Mouse (Mus musculus) CH12.LX (cell line): ENCODE results near the gene Syt1. TPM values are rescaled to one million over a fixed set of nuclear protein-coding genes. Genes with fewer than 3 reads are reported as not detected.

ENCODE experiments used
- DNase-seq: peaks from one replicate; pipeline ENCODE4 v3.0.0-alpha.2; 2013; ENCODE audit errors: extremely low read depth
- H3K27ac ChIP-seq: 2 replicates; pipeline ENCODE4 v1.5.1; 2012; ENCODE audit warnings: low read depth, mild to moderate bottlenecking, control low read depth, moderate library complexity; ENCODE audit not compliant: insufficient read depth
- H3K27me3 ChIP-seq: replicated peaks from 2 replicates; pipeline ENCODE3; 2012; ENCODE audit warnings: inconsistent platforms
- H3K36me3 ChIP-seq, 2 experiments: replicated peaks in 1 of 2; 2 replicates each; pipeline versions ENCODE3 to v1.6.1; 2012; ENCODE audit warnings: inconsistent platforms in 1 of 2, low read length in 1 of 2, mild to moderate bottlenecking in 1 of 2, mixed read lengths in 1 of 2, moderate library complexity in 1 of 2; ENCODE audit not compliant: control insufficient read depth in 1 of 2, insufficient read depth in 1 of 2
- H3K4me1 ChIP-seq, 2 experiments: 2 replicates each; pipeline ENCODE4 v1.6.1; 2012; ENCODE audit warnings: inconsistent platforms in 1 of 2, moderate library complexity in 1 of 2; ENCODE audit not compliant: insufficient read depth in 2 of 2, control insufficient read depth in 1 of 2
- H3K4me2 ChIP-seq: 2 replicates; pipeline ENCODE4 v1.6.1; 2012; ENCODE audit warnings: low read depth, mild to moderate bottlenecking, control low read depth; ENCODE audit not compliant: poor library complexity, insufficient read depth, severe bottlenecking
- H3K4me3 ChIP-seq, 3 experiments: fragments of 150-350 bp in 1 of 3; sonication (generic) in 1 of 3; replicated peaks in 1 of 3; 2 replicates each; pipeline versions ENCODE3 to v1.5.1; 2011 to 2012; ENCODE audit warnings: low read depth in 2 of 3, low read length in 2 of 3, mild to moderate bottlenecking in 2 of 3, moderate library complexity in 2 of 3, control low read depth in 1 of 3, improper control_type of control experiment in 1 of 3, inconsistent platforms in 1 of 3, mixed read lengths in 1 of 3; ENCODE audit not compliant: poor library complexity in 1 of 3
- H3K79me2 ChIP-seq: replicated peaks from 2 replicates; pipeline ENCODE4 v1.6.1; 2012; ENCODE audit warnings: mild to moderate bottlenecking, moderate library complexity; ENCODE audit not compliant: control insufficient read depth, poor library complexity, insufficient read depth, severe bottlenecking; ENCODE audit errors: extremely low read depth
- H3K9ac ChIP-seq: 2 replicates; pipeline ENCODE4 v1.6.1; 2012; ENCODE audit warnings: low read depth, mild to moderate bottlenecking, control low read depth, moderate library complexity; ENCODE audit not compliant: insufficient read depth
- H3K9me3 ChIP-seq: replicated peaks from 2 replicates; pipeline ENCODE3; 2012; ENCODE audit warnings: low read length, inconsistent platforms, mixed read lengths
- CHD1 ChIP-seq: IDR thresholded peaks from 2 replicates; pipeline ENCODE4 v1.6.1; 2012; ENCODE audit warnings: low read depth, low read length, improper control_type of control experiment, inconsistent platforms
- CTCF ChIP-seq, 2 experiments: IDR thresholded peaks in 1 of 2; conservative IDR thresholded peaks in 1 of 2; 2 replicates each; pipeline ENCODE4 v1.5.1; 2011 to 2012; ENCODE audit warnings: low read depth in 2 of 2, low read length in 2 of 2, improper control_type of control experiment in 1 of 2, inconsistent platforms in 1 of 2, mild to moderate bottlenecking in 1 of 2, moderate library complexity in 1 of 2
- E2F4 ChIP-seq: IDR thresholded peaks from 2 replicates; pipeline ENCODE4 v1.6.1; 2011; ENCODE audit warnings: low read depth, low read length, improper control_type of control experiment; ENCODE audit not compliant: insufficient replicate concordance
- ELF1 ChIP-seq: IDR thresholded peaks from 2 replicates; pipeline ENCODE4 v1.6.1; 2014; ENCODE audit warnings: low read depth, mild to moderate bottlenecking, inconsistent platforms, low read length, improper control_type of control experiment
- HCFC1 ChIP-seq: IDR thresholded peaks from 2 replicates; pipeline ENCODE4 v1.6.1; 2012; ENCODE audit warnings: low read depth, mild to moderate bottlenecking, inconsistent platforms, low read length, improper control_type of control experiment
- JUN ChIP-seq: IDR thresholded peaks from 2 replicates; pipeline ENCODE4 v1.6.1; 2011; ENCODE audit warnings: low read depth, mild to moderate bottlenecking, low read length, improper control_type of control experiment, moderate library complexity; ENCODE audit not compliant: insufficient read depth
- KAT2A ChIP-seq: IDR thresholded peaks from 2 replicates; pipeline ENCODE4 v1.6.1; 2012; ENCODE audit warnings: low read length, improper control_type of control experiment, inconsistent platforms; ENCODE audit not compliant: insufficient replicate concordance
- MAFK ChIP-seq: IDR thresholded peaks from 2 replicates; pipeline ENCODE4 v1.6.1; 2011; ENCODE audit warnings: low read length, improper control_type of control experiment; ENCODE audit not compliant: insufficient replicate concordance
- MAX ChIP-seq: IDR thresholded peaks from 2 replicates; pipeline ENCODE4 v1.6.1; 2011; ENCODE audit warnings: low read length, improper control_type of control experiment
- NRF1 ChIP-seq: IDR thresholded peaks from 2 replicates; pipeline ENCODE4 v1.6.1; 2014; ENCODE audit warnings: low read depth, mild to moderate bottlenecking, inconsistent platforms, low read length, improper control_type of control experiment, moderate library complexity
- POLR2AphosphoS2 ChIP-seq: IDR thresholded peaks from 2 replicates; pipeline ENCODE4 v1.6.1; 2011; ENCODE audit warnings: low read depth, low read length, improper control_type of control experiment
- RAD21 ChIP-seq: IDR thresholded peaks from 2 replicates; pipeline ENCODE4 v1.6.1; 2011; ENCODE audit warnings: low read depth, mild to moderate bottlenecking, low read length, improper control_type of control experiment, moderate library complexity
- RCOR1 ChIP-seq: conservative IDR thresholded peaks from 2 replicates; pipeline ENCODE4 v1.6.1; 2012; ENCODE audit warnings: low read depth, mild to moderate bottlenecking, inconsistent platforms, low read length, improper control_type of control experiment
- SMC3 ChIP-seq: IDR thresholded peaks from 2 replicates; pipeline ENCODE4 v1.6.1; 2011; ENCODE audit warnings: low read depth, low read length, improper control_type of control experiment
- TBP ChIP-seq: conservative IDR thresholded peaks from 2 replicates; pipeline ENCODE4 v1.6.1; 2011; ENCODE audit warnings: low read depth, low read length, improper control_type of control experiment
- UBTF ChIP-seq: IDR thresholded peaks from 2 replicates; pipeline ENCODE4 v1.6.1; 2012; ENCODE audit warnings: low read depth, mild to moderate bottlenecking, inconsistent platforms, low read length, improper control_type of control experiment, moderate library complexity
- ZC3H11A ChIP-seq: IDR thresholded peaks from 2 replicates; pipeline ENCODE4 v1.6.1; 2012; ENCODE audit warnings: low read depth, mild to moderate bottlenecking, inconsistent platforms, low read length, improper control_type of control experiment
- ZMIZ1 ChIP-seq: IDR thresholded peaks from 2 replicates; pipeline ENCODE4 v1.6.1; 2012; ENCODE audit warnings: low read depth, mild to moderate bottlenecking, inconsistent platforms, low read length, improper control_type of control experiment
- ZNF384 ChIP-seq: IDR thresholded peaks from 2 replicates; pipeline ENCODE4 v1.6.1; 2012; ENCODE audit warnings: low read depth, low read length, improper control_type of control experiment, inconsistent platforms
- dilution Hi-C: fragments of 300-500 bp; cut with MboI; formaldehyde crosslinking; loops from 2 replicates; pipeline ENCODE4 v1.14.3; 2020; ENCODE audit warnings: low sequenced_read_pairs; ENCODE audit not compliant: extremely low pct_unique_long_range_greater_than_20kb, extremely low pct_ligation_motif_present
- in situ Hi-C: fragments of 300-500 bp; cut with MboI; formaldehyde crosslinking; loops from 3 replicates; pipeline ENCODE4 v1.14.3; 2019; ENCODE audit warnings: low sequenced_read_pairs, low pct_ligation_motif_present, low pct_unique_long_range_greater_than_20kb, mixed read lengths
- polyA plus RNA-seq: library from polyadenylated mRNA; unstranded; fragments of >175 nt; gene quantifications from 2 replicates; pipeline ENCODE4 v1.2.1, GENCODE M21; 2012; ENCODE audit warnings: low read depth; ENCODE audit not compliant: insufficient read length
- total RNA-seq, 2 experiments: library from RNA; depleted of rRNA; stranded (reverse); fragments of 300-350 nt in 1 of 2; fragments of >200 nt in 1 of 2; gene quantifications; 2 replicates each; pipeline ENCODE4 v1.2.3; 2012 to 2014

The Syt1 gene
- total and polyA plus RNA-seq, 3 experiments: not detected

DNA sequence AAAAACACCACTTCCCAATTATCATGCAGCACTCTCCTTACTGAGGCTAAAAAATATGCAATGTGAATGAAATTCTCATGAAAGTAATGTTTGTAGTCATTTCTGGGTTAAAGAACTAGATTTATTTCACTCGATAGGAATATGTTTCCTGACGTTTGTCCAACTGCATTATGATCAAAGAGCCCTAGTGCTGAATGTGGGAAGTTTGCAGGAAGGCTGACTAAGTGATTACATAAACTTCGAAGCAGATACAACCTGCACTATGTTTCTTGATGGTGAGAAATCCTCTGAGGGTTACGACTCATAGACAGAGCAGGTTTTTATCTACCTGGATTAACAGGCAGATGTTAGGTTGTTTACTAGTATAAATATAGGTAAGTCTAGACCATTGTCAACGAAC, 36.8 kb upstream of the Syt1 start:
- in situ Hi-C loops (no loop called here), dilution Hi-C loops (no loop called here)
- no peaks in the 10 kb centered on the region for H3K36me3 ChIP-seq
- TF ChIP-seq CHD1 (no peak), MAX (no peak), POLR2AphosphoS2 (no peak), NRF1 (no peak), ZNF384 (no peak), KAT2A (no peak), RAD21 (no peak), ZC3H11A (no peak), UBTF (no peak), JUN (no peak), RCOR1 (no peak), CTCF (conservative IDR thresholded peaks at IDR 0.05 in 1 of 2, IDR thresholded peaks at IDR 0.05 in 1 of 2; ENCODE audit: low read depth in 2 of 2, low read length in 2 of 2) (no peak), SMC3 (no peak), E2F4 (no peak), HCFC1 (no peak)
- no peaks in the 10 kb centered on the region for H3K27me3 ChIP-seq
- H3K27ac ChIP-seq: no peak overlapping the region
- no peaks in the 10 kb centered on the region for H3K79me2 ChIP-seq
- no peaks in the 10 kb centered on the region for H3K9me3 ChIP-seq
- H3K9ac ChIP-seq: no peak overlapping the region
- DNase-seq: no peak
- H3K4me2 ChIP-seq: no peak overlapping the region
- H3K4me3 ChIP-seq: no peak overlapping the region
- H3K4me1 ChIP-seq: no peaks in the 10 kb centered on the region

DNA sequence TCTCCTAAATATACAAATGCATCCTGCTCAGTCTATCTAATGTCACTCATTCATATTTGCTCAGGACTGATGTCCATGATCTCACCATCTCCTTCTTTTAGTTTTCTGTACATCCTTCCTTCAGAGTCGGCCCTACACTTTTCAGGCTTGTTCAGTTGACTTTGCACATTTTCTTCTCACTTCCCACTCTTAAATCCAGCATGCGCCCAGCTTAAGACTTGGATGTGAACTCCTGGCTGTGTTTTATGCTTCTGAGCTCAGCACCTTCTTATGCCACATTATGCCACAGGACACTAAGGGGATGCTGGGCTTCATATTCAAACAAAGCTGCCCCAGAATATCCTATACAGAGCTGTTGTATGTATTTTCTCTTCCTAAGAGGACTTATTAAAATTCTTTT, 36.2 kb upstream of the Syt1 start:
- H3K9me3 ChIP-seq: no peaks in the 10 kb centered on the region
- H3K4me3 ChIP-seq: no peak overlapping the region
- H3K79me2 ChIP-seq: no peaks in the 10 kb centered on the region
- H3K9ac ChIP-seq: no peak overlapping the region
- H3K27ac ChIP-seq: no peak overlapping the region
- H3K27me3 ChIP-seq: no peaks in the 10 kb centered on the region
- no peak overlapping the region for H3K4me2 ChIP-seq
- dilution Hi-C loops (no loop called here), in situ Hi-C loops (no loop called here)
- H3K4me1 ChIP-seq: no peaks in the 10 kb centered on the region
- TF ChIP-seq KAT2A: no peak
- TF ChIP-seq MAFK: no peak
- TF ChIP-seq POLR2AphosphoS2: no peak
- no peak for TF ChIP-seq ZMIZ1
- no peak for TF ChIP-seq NRF1
- no peak for TF ChIP-seq JUN
- TF ChIP-seq ELF1: no peak
- TF ChIP-seq TBP: no peak
- no peak for TF ChIP-seq CTCF (conservative IDR thresholded peaks at IDR 0.05 in 1 of 2, IDR thresholded peaks at IDR 0.05 in 1 of 2; ENCODE audit: low read depth in 2 of 2, low read length in 2 of 2)
- TF ChIP-seq ZNF384: no peak
- no peaks in the 10 kb centered on the region for H3K36me3 ChIP-seq
- DNase-seq: no peak
